Mouse (Mus musculus): ENCODE data around the gene Pthlh. TPM values are rescaled to one million over a fixed set of nuclear protein-coding genes. Genes with fewer than 3 reads are reported as not detected.
A peak's percentile ranks its signal among the peaks of the same experiment; 100 is the strongest.

Gene Pthlh
- polyA plus RNA-seq, 1 experiment from 2014 or later: 2.3 TPM

- no peak overlapping the region for H3K4me3 ChIP-seq (ENCODE audit: low read depth, low read length)
- DNase-seq (ENCODE audit: low spot score) (no peak), ATAC-seq (ENCODE audit: insufficient number of reproducible peaks, low FRiP score, low TSS enrichment, low read depth) (no peak)
- H3K27ac ChIP-seq (replicated peaks; ENCODE audit: low read depth, low read length): no peak overlapping the region
- no peak overlapping the region for H3K9ac ChIP-seq (ENCODE audit: low read length)
- no peak overlapping the region for H3K4me2 ChIP-seq (ENCODE audit: low read depth, severe bottlenecking)
- 87% methylated on average over 6 of the region's 6 CpGs for WGBS
- H3K27me3 ChIP-seq (ENCODE audit: control insufficient read depth, insufficient read depth, low read length): peaks cover 25% of the 10 kb centered on the region
- no peaks in the 10 kb centered on the region for H3K9me3 ChIP-seq (ENCODE audit: control insufficient read depth, low read length)
- 0 out of 2 replicates have a peak, but pooled peaks cover 6% of the 10 kb centered on the region for H3K4me1 ChIP-seq (ENCODE audit: control insufficient read depth, insufficient read depth, low read length)
- no peaks in the 10 kb centered on the region for H3K36me3 ChIP-seq (ENCODE audit: control insufficient read depth, insufficient read depth, low read length)
Observed at GRCm38 (mm10) chr6:147266466-147266865, 2.5 kb upstream of the Pthlh start.

GRCm38 (mm10) chr6:147263178-147263577 is 805 bp downstream of the Pthlh start:
- no peak overlapping the region for H3K27ac ChIP-seq (replicated peaks; ENCODE audit: low read depth, low read length)
- H3K4me1 ChIP-seq (ENCODE audit: control insufficient read depth, insufficient read depth, low read length): 0 out of 2 replicates have a peak, but pooled peaks cover 6% of the 10 kb centered on the region
- peak overlapping the region; percentile 41 for H3K4me3 ChIP-seq (ENCODE audit: low read depth, low read length)
- WGBS: under 1% methylated on average over 21 of the region's 21 CpGs
- H3K9me3 ChIP-seq (ENCODE audit: control insufficient read depth, low read length): no peaks in the 10 kb centered on the region
- peak overlapping the region; percentile 81 for H3K4me2 ChIP-seq (ENCODE audit: low read depth, severe bottlenecking)
- no peaks in the 10 kb centered on the region for H3K36me3 ChIP-seq (ENCODE audit: control insufficient read depth, insufficient read depth, low read length)
- H3K9ac ChIP-seq (ENCODE audit: low read length): no peak overlapping the region
- ATAC-seq (ENCODE audit: insufficient number of reproducible peaks, low FRiP score, low TSS enrichment, low read depth) (no peak), DNase-seq (ENCODE audit: low spot score) (peak; percentile 61)
- H3K27me3 ChIP-seq (ENCODE audit: control insufficient read depth, insufficient read depth, low read length): peaks cover 25% of the 10 kb centered on the region

GRCm38 (mm10) chr6:147261616-147262015 is 2.4 kb downstream of the Pthlh start:
- ATAC-seq (ENCODE audit: insufficient number of reproducible peaks, low FRiP score, low TSS enrichment, low read depth) (no peak), DNase-seq (ENCODE audit: low spot score) (no peak)
- H3K27me3 ChIP-seq (ENCODE audit: control insufficient read depth, insufficient read depth, low read length): peaks cover 25% of the 10 kb centered on the region
- 68% methylated on average over 3 of the region's 3 CpGs for WGBS
- no peaks in the 10 kb centered on the region for H3K36me3 ChIP-seq (ENCODE audit: control insufficient read depth, insufficient read depth, low read length)
- no peaks in the 10 kb centered on the region for H3K9me3 ChIP-seq (ENCODE audit: control insufficient read depth, low read length)
- H3K4me3 ChIP-seq (ENCODE audit: low read depth, low read length): no peak overlapping the region
- H3K4me2 ChIP-seq (ENCODE audit: low read depth, severe bottlenecking): no peak overlapping the region
- no peak overlapping the region for H3K27ac ChIP-seq (replicated peaks; ENCODE audit: low read depth, low read length)
- 0 out of 2 replicates have a peak, but pooled peaks cover 2% of the 10 kb centered on the region for H3K4me1 ChIP-seq (ENCODE audit: control insufficient read depth, insufficient read depth, low read length)
- no peak overlapping the region for H3K9ac ChIP-seq (ENCODE audit: low read length)

GRCm38 (mm10) chr6:147260766-147261165 is 3.2 kb downstream of the Pthlh start:
- H3K27ac ChIP-seq (replicated peaks; ENCODE audit: low read depth, low read length): no peak overlapping the region
- H3K4me1 ChIP-seq (ENCODE audit: control insufficient read depth, insufficient read depth, low read length): 0 out of 2 replicates have a peak, but pooled peaks cover 2% of the 10 kb centered on the region
- no peaks in the 10 kb centered on the region for H3K36me3 ChIP-seq (ENCODE audit: control insufficient read depth, insufficient read depth, low read length)
- no peaks in the 10 kb centered on the region for H3K9me3 ChIP-seq (ENCODE audit: control insufficient read depth, low read length)
- ATAC-seq (ENCODE audit: insufficient number of reproducible peaks, low FRiP score, low TSS enrichment, low read depth) (no peak), DNase-seq (ENCODE audit: low spot score) (no peak)
- no peak overlapping the region for H3K4me3 ChIP-seq (ENCODE audit: low read depth, low read length)
- H3K4me2 ChIP-seq (ENCODE audit: low read depth, severe bottlenecking): no peak overlapping the region
- 88% methylated on average over 3 of the region's 3 CpGs for WGBS
- H3K27me3 ChIP-seq (ENCODE audit: control insufficient read depth, insufficient read depth, low read length): peaks cover 25% of the 10 kb centered on the region
- no peak overlapping the region for H3K9ac ChIP-seq (ENCODE audit: low read length)

GRCm38 (mm10) chr6:147247782-147248181 is 16.2 kb downstream of the Pthlh start:
- no peak overlapping the region for H3K27ac ChIP-seq (replicated peaks; ENCODE audit: low read depth, low read length)
- ATAC-seq (ENCODE audit: insufficient number of reproducible peaks, low FRiP score, low TSS enrichment, low read depth) (no peak), DNase-seq (ENCODE audit: low spot score) (no peak)
- no peaks in the 10 kb centered on the region for H3K9me3 ChIP-seq (ENCODE audit: control insufficient read depth, low read length)
- no peaks in the 10 kb centered on the region for H3K4me1 ChIP-seq (ENCODE audit: control insufficient read depth, insufficient read depth, low read length)
- WGBS: 81% methylated on average over 3 of the region's 3 CpGs
- H3K27me3 ChIP-seq (ENCODE audit: control insufficient read depth, insufficient read depth, low read length): no peaks in the 10 kb centered on the region
- no peak overlapping the region for H3K9ac ChIP-seq (ENCODE audit: low read length)
- no peak overlapping the region for H3K4me3 ChIP-seq (ENCODE audit: low read depth, low read length)
- H3K4me2 ChIP-seq (ENCODE audit: low read depth, severe bottlenecking): no peak overlapping the region
- H3K36me3 ChIP-seq (ENCODE audit: control insufficient read depth, insufficient read depth, low read length): no peaks in the 10 kb centered on the region

GRCm38 (mm10) chr6:147244294-147244693 is 19.7 kb downstream of the Pthlh start:
- Histone ChIP-seq H3K36me3 (ENCODE audit: control insufficient read depth, insufficient read depth, low read length) (no peaks in the 10 kb centered on the region), H3K9me3 (ENCODE audit: control insufficient read depth, low read length) (no peaks in the 10 kb centered on the region), H3K27me3 (ENCODE audit: control insufficient read depth, insufficient read depth, low read length) (no peaks in the 10 kb centered on the region), H3K4me1 (ENCODE audit: control insufficient read depth, insufficient read depth, low read length) (no peaks in the 10 kb centered on the region), H3K9ac (ENCODE audit: low read length) (no peak overlapping the region), H3K27ac (replicated peaks; ENCODE audit: low read depth, low read length) (no peak overlapping the region), H3K4me2 (ENCODE audit: low read depth, severe bottlenecking) (no peak overlapping the region), H3K4me3 (ENCODE audit: low read depth, low read length) (no peak overlapping the region)
- ATAC-seq (ENCODE audit: insufficient number of reproducible peaks, low FRiP score, low TSS enrichment, low read depth) (no peak), DNase-seq (ENCODE audit: low spot score) (no peak)

GRCm38 (mm10) chr6:147243655-147244054 is 20.3 kb downstream of the Pthlh start:
- no peak overlapping the region for H3K27ac ChIP-seq (replicated peaks; ENCODE audit: low read depth, low read length)
- ATAC-seq (ENCODE audit: insufficient number of reproducible peaks, low FRiP score, low TSS enrichment, low read depth) (no peak), DNase-seq (ENCODE audit: low spot score) (no peak)
- 51% methylated on average over 5 of the region's 5 CpGs for WGBS
- no peaks in the 10 kb centered on the region for H3K27me3 ChIP-seq (ENCODE audit: control insufficient read depth, insufficient read depth, low read length)
- no peaks in the 10 kb centered on the region for H3K9me3 ChIP-seq (ENCODE audit: control insufficient read depth, low read length)
- no peaks in the 10 kb centered on the region for H3K36me3 ChIP-seq (ENCODE audit: control insufficient read depth, insufficient read depth, low read length)
- H3K4me1 ChIP-seq (ENCODE audit: control insufficient read depth, insufficient read depth, low read length): no peaks in the 10 kb centered on the region
- no peak overlapping the region for H3K4me3 ChIP-seq (ENCODE audit: low read depth, low read length)
- no peak overlapping the region for H3K4me2 ChIP-seq (ENCODE audit: low read depth, severe bottlenecking)
- no peak overlapping the region for H3K9ac ChIP-seq (ENCODE audit: low read length)

- no peak overlapping the region for H3K4me3 ChIP-seq (ENCODE audit: low read depth, low read length)
- no peaks in the 10 kb centered on the region for H3K27me3 ChIP-seq (ENCODE audit: control insufficient read depth, insufficient read depth, low read length)
- no peak for ATAC-seq (ENCODE audit: insufficient number of reproducible peaks, low FRiP score, low TSS enrichment, low read depth)
- H3K9me3 ChIP-seq (ENCODE audit: control insufficient read depth, low read length): no peaks in the 10 kb centered on the region
- H3K4me1 ChIP-seq (ENCODE audit: control insufficient read depth, insufficient read depth, low read length): no peaks in the 10 kb centered on the region
- no peak overlapping the region for H3K4me2 ChIP-seq (ENCODE audit: low read depth, severe bottlenecking)
- H3K27ac ChIP-seq (replicated peaks; ENCODE audit: low read depth, low read length): no peak overlapping the region
- no peak for DNase-seq (ENCODE audit: low spot score)
- 80% methylated on average over 3 of the region's 3 CpGs for WGBS
- H3K9ac ChIP-seq (ENCODE audit: low read length): no peak overlapping the region
- H3K36me3 ChIP-seq (ENCODE audit: control insufficient read depth, insufficient read depth, low read length): no peaks in the 10 kb centered on the region
Observed at GRCm38 (mm10) chr6:147241541-147241940, 22.4 kb downstream of the Pthlh start.

- Histone ChIP-seq H3K36me3 (ENCODE audit: control insufficient read depth, insufficient read depth, low read length) (no peaks in the 10 kb centered on the region), H3K9ac (ENCODE audit: low read length) (no peak overlapping the region), H3K27ac (replicated peaks; ENCODE audit: low read depth, low read length) (no peak overlapping the region), H3K4me2 (ENCODE audit: low read depth, severe bottlenecking) (no peak overlapping the region), H3K27me3 (ENCODE audit: control insufficient read depth, insufficient read depth, low read length) (no peaks in the 10 kb centered on the region), H3K9me3 (ENCODE audit: control insufficient read depth, low read length) (no peaks in the 10 kb centered on the region), H3K4me3 (ENCODE audit: low read depth, low read length) (no peak overlapping the region), H3K4me1 (ENCODE audit: control insufficient read depth, insufficient read depth, low read length) (no peaks in the 10 kb centered on the region)
- WGBS: 5% methylated on average over 3 of the region's 4 CpGs
- ATAC-seq (ENCODE audit: insufficient number of reproducible peaks, low FRiP score, low TSS enrichment, low read depth) (no peak), DNase-seq (ENCODE audit: low spot score) (peak; percentile 78)
Observed at GRCm38 (mm10) chr6:147240203-147240804, 23.7 kb downstream of the Pthlh start.
